Mouse (Mus musculus) G1E (cell line): Measurements from ENCODE around the gene Snx30.

Source experiments
- CTCF ChIP-seq: IDR thresholded peaks from 2 replicates; pipeline ENCODE4 v1.5.1; 2012; ENCODE audit warnings: low read depth, low read length, inconsistent platforms, mixed read lengths
- GATA1 ChIP-seq: IDR thresholded peaks from 2 replicates; pipeline ENCODE4 v1.6.1; 2012; ENCODE audit warnings: borderline replicate concordance, low read length, inconsistent platforms, mixed read lengths
- GATA2 ChIP-seq: IDR thresholded peaks from 2 replicates; pipeline ENCODE4 v1.6.1; 2012; ENCODE audit warnings: low read depth, low read length, inconsistent platforms, borderline replicate concordance
- POLR2AphosphoS5 ChIP-seq: IDR thresholded peaks from 2 replicates; pipeline ENCODE4 v1.6.1; 2012; ENCODE audit warnings: low read depth, low read length, inconsistent platforms; ENCODE audit not compliant: insufficient replicate concordance
- TAL1 ChIP-seq: conservative IDR thresholded peaks from 2 replicates; pipeline ENCODE4 v1.6.1; 2012; ENCODE audit warnings: low read depth, low read length, inconsistent platforms, mixed read lengths

GRCm38 (mm10) chr4:59853155-59853554, 47.5 kb downstream of the Snx30 start:
- TF ChIP-seq CTCF (no peak), GATA1 (no peak), GATA2 (no peak), TAL1 (no peak), POLR2AphosphoS5 (no peak)
